Mouse (Mus musculus): ENCODE results near the gene Agl. TPM values are rescaled to one million over a fixed set of nuclear protein-coding genes. Genes with fewer than 3 reads are reported as not detected.

Agl gene
- polyA plus RNA-seq, 1 experiment from 2014 or later: 16.1 TPM

DNA sequence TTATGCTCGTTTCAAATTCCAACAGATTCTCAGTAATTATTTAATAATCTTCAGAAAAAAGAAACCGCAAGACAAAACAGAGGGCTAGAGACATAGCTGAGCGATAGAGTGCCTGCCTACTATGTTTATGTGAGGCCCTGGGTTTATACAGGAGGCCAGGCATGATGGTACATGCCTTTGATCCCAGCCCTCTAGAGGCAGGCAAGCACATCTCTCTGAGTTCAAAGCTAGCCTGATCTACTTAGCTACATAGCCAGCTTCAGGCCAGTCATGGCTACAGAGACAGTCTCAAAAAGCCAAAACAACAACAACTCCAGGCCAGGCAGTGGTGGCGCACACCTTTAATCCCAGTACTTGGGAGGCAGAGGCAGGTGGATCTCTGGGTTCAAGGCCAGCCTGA lies 106.4 kb downstream of the Agl start:
- Histone ChIP-seq H3K27me3 (no peaks in the 10 kb centered on the region), H3K27ac (replicated peaks) (no peak overlapping the region), H3K4me1 (no peaks in the 10 kb centered on the region), H3K9ac (replicated peaks) (no peak overlapping the region), H3K4me3 (no peak overlapping the region), H3K4me2 (replicated peaks) (no peak overlapping the region), H3K36me3 (no peaks in the 10 kb centered on the region), H3K9me3 (no peaks in the 10 kb centered on the region)
- no peak for ATAC-seq (ENCODE audit: low FRiP score, low read depth)
- WGBS: 95% methylated on average over 4 of the region's 4 CpGs

DNA sequence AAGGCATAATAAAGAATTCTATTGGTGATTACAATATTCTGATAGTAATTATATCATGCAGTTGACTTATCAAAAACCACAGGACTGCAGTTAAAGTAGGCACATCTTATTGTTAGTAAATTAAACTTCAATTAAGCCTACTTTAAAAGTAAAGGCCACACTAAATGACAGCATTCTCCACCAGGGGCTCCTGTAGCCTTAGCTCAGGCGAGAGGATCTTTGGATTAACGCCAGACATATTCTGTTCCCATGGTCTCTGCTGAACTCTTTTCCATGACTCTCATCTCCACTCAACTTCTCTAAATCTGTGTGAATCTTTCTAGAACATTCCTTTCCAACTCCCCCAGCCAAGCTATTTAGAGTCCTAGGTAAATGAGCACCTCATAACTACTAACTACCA lies 109.2 kb downstream of the Agl start:
- 81% methylated on average over 2 of the region's 2 CpGs for WGBS
- no peak for ATAC-seq (ENCODE audit: low FRiP score, low read depth)
- H3K9ac ChIP-seq (replicated peaks): no peak overlapping the region
- H3K4me1 ChIP-seq: no peaks in the 10 kb centered on the region
- no peak overlapping the region for H3K4me2 ChIP-seq (replicated peaks)
- no peaks in the 10 kb centered on the region for H3K36me3 ChIP-seq
- H3K4me3 ChIP-seq: no peak overlapping the region
- no peaks in the 10 kb centered on the region for H3K27me3 ChIP-seq
- no peaks in the 10 kb centered on the region for H3K9me3 ChIP-seq
- H3K27ac ChIP-seq (replicated peaks): no peak overlapping the region

DNA sequence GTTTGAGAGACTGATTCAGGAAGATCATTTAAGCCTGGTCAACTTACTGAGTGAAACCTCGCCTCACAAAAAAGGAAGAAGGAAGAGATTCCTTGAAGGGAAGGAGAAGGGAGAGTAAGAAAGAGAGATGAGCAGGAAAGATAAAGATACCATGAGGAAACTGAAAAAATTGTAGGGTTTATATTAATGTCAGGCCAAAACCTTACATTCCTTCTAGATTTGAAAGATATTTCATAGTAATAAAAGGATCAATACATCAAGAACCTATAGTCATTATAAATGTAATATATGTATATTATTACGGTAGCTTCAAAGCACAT lies 112.3 kb downstream of the Agl start:
- Histone ChIP-seq H3K4me2 (replicated peaks) (no peak overlapping the region), H3K36me3 (no peaks in the 10 kb centered on the region), H3K4me3 (no peak overlapping the region), H3K9ac (replicated peaks) (no peak overlapping the region), H3K9me3 (no peaks in the 10 kb centered on the region), H3K27me3 (no peaks in the 10 kb centered on the region), H3K4me1 (no peaks in the 10 kb centered on the region), H3K27ac (replicated peaks) (no peak overlapping the region)
- no peak for ATAC-seq (ENCODE audit: low FRiP score, low read depth)
- WGBS: 88% methylated on average over 2 of the region's 2 CpGs

DNA sequence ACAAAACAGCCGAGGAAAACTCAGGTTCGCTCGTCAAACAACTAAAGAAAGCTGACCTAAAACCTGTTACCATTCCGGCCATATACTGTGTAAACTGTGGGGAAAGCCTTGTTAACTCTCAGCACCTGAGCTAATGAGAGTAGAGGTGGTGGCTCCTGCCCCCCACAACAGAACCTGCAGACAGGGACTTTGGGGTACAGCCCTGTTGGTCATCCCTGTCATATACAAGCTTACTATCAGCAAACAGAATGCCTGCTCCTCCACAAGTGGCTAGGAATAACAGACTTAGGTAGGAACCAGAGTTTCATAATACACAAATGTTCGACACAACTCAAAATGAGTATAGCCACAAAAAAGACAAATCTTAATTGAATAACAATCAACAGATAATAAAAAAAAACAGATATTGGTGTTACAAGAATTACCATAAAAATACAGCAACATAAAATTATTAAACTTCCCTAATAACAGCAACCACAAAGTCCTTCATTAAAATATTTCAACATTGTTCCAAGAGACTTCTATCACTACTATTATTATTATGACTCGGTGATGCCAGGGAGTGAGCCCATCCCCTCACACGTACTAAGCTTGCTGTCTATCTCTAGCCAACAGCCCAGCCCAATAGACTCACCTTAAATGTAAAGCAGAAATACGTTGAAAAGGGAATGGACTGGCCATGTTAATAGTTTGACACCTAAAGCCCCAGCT lies 112.9 kb downstream of the Agl start:
- H3K4me2 ChIP-seq (replicated peaks): no peak overlapping the region
- H3K27ac ChIP-seq (replicated peaks): no peak overlapping the region
- no peak for ATAC-seq (ENCODE audit: low FRiP score, low read depth)
- WGBS: 95% methylated on average over 8 of the region's 8 CpGs
- no peak overlapping the region for H3K9ac ChIP-seq (replicated peaks)
- H3K4me3 ChIP-seq: no peak overlapping the region
- no peaks in the 10 kb centered on the region for H3K36me3 ChIP-seq
- no peaks in the 10 kb centered on the region for H3K9me3 ChIP-seq
- no peaks in the 10 kb centered on the region for H3K4me1 ChIP-seq
- H3K27me3 ChIP-seq: no peaks in the 10 kb centered on the region

DNA sequence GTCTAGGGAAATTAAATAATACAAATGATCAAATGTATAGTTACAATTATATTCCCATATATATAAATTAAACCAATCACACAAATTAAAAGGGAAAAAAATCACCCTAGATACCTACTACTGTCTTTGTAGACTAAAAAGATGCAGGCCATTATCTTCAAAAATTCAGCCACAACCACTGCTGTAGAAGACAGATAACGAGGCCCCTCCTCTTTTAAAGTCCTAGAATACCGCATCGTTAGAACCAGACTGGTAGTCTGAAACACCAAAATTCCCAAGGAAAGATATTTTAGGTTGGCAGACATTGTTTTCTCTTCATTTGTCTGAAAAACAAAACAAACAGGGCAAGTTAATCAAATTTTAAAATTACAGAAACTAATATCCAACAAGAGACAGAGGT lies 113.7 kb downstream of the Agl start:
- Histone ChIP-seq H3K4me3 (no peak overlapping the region), H3K4me1 (no peaks in the 10 kb centered on the region), H3K27me3 (no peaks in the 10 kb centered on the region), H3K36me3 (no peaks in the 10 kb centered on the region), H3K27ac (replicated peaks) (no peak overlapping the region), H3K4me2 (replicated peaks) (no peak overlapping the region), H3K9me3 (no peaks in the 10 kb centered on the region), H3K9ac (replicated peaks) (no peak overlapping the region)
- WGBS: 91% methylated on average over 3 of the region's 3 CpGs
- no peak for ATAC-seq (ENCODE audit: low FRiP score, low read depth)

Other genes starting within 250 kb of the Agl start
- 0.59 and 0.75 TPM in 2 replicates for gene Lrrc39, start 245.2 kb downstream of the Agl start, polyA plus RNA-seq (2016; fragmentation: Nextera tagmentation; extraction: Ambion mirVana)
- gene Sass6, start 213.2 kb downstream of the Agl start, polyA plus RNA-seq (2016; fragmentation: Nextera tagmentation; extraction: Ambion mirVana): 37.5 and 37.6 TPM in 2 replicates
- gene Trmt13, start 193.6 kb downstream of the Agl start, polyA plus RNA-seq (2016; fragmentation: Nextera tagmentation; extraction: Ambion mirVana): 31.4 and 34.8 TPM in 2 replicates
- 79.0 and 79.6 TPM in 2 replicates for gene Mfsd14a, start 145.5 kb downstream of the Agl start, polyA plus RNA-seq (2016; fragmentation: Nextera tagmentation; extraction: Ambion mirVana)
- gene Gm43191, start 126.9 kb downstream of the Agl start, polyA plus RNA-seq (2016; fragmentation: Nextera tagmentation; extraction: Ambion mirVana): not detected in 2 replicates
- gene Slc35a3, start 95.3 kb downstream of the Agl start, polyA plus RNA-seq (2016; fragmentation: Nextera tagmentation; extraction: Ambion mirVana): 8.5 and 8.7 TPM in 2 replicates
- 3.9 and 5.7 TPM in 2 replicates for gene Frrs1, start 51.3 kb upstream of the Agl start, polyA plus RNA-seq (2016; fragmentation: Nextera tagmentation; extraction: Ambion mirVana)
- not detected in 2 replicates for gene 4930455H04Rik, start 160.1 kb upstream of the Agl start, polyA plus RNA-seq (2016; fragmentation: Nextera tagmentation; extraction: Ambion mirVana)
- 6.5 TPM in 2 replicates for gene Palmd, start 160.8 kb upstream of the Agl start, polyA plus RNA-seq (2016; fragmentation: Nextera tagmentation; extraction: Ambion mirVana)